9 mouse cellular contexts compared by ENCODE assay signal in the genomic region with DNA sequence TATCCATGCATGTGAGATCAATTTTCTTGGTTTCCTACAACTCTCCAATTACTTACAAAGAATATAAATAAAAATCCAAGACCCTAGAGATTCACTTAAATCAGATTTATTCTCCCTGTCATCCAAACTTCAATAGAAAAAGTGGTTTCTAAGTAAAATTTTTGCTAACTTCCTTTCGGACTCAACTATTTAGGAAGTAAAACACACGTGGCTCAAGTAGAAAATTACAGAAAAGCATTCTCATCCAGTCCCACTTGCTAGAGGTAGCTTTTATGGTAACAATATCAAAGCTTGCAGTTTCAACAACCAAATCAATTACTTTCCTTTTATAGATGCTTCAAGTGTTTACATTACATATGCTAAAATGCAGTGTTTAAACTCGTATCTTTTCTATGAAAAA. TPM values are rescaled to one million over a fixed set of nuclear protein-coding genes. Genes with fewer than 3 reads are reported as not detected.
DNase-seq lines count a peak whose midpoint lies in the region; ATAC-seq and TF ChIP-seq lines count a peak whose summit lies in the region.
"Had no signal": no experiment of that assay in that cellular context is flagged by ENCODE, and none has a peak within 500 bp of the region (broad histone marks: within the 10 kb centered on the region; RNA-seq: fewer than 3 reads in every experiment).

No protein-coding gene starts in this region.

- ATAC-seq in heart, postnatal 0 days (ENCODE audit: insufficient read depth, low read depth) = no peak
- ATAC-seq in liver, embryonic 15.5 days (ENCODE audit: insufficient read depth) = no peak

- peaks cover 7 to 26% of the 10 kb centered on the region in 2 experiments; a peak in 2 of 4 replicates for H3K4me1 ChIP-seq in CH12.LX (ENCODE audit: control insufficient read depth in 1 of 2, insufficient read depth in 2 of 2)
- peaks cover 4% of the 10 kb centered on the region; the same call in 1 of the 2 replicates for H3K4me1 ChIP-seq in heart, postnatal 0 days (ENCODE audit: control insufficient read depth, insufficient read depth)
- H3K4me1 ChIP-seq in liver, embryonic 15.5 days (replicated peaks) = peaks cover 37% of the 10 kb centered on the region

- WGBS in heart, postnatal 0 days = 13% methylated on average over 3 of the region's 3 CpGs
- 13% methylated on average over 3 of the region's 3 CpGs for WGBS in liver, embryonic 15.5 days (ENCODE audit: insufficient replicate concordance)

- TF ChIP-seq EP300 in CH12.LX (IDR thresholded peaks at IDR 0.05; ENCODE audit: low read length) = no peak
- TF ChIP-seq EP300 in heart, postnatal 0 days (IDR thresholded peaks at IDR 0.05; ENCODE audit: low read depth) = no peak

- intact Hi-C loops in gastrocnemius, adult 2 months (cut with DNase I) = loop anchor here (10.0 kb wide), 1 partner anchor 364 kb away; no protein-coding TSS in a partner anchor
- intact Hi-C loops in gastrocnemius, postnatal 14 days (cut with DNase I; ENCODE audit: low total_unique reads) = no loop called here

- peak overlapping the region; percentile 100 for H3K27ac ChIP-seq in gastrocnemius, adult 2 months
- H3K27ac ChIP-seq in CH12.LX (ENCODE audit: insufficient read depth, low read depth) = no peak overlapping the region
- H3K27ac ChIP-seq in heart, postnatal 0 days (ENCODE audit: low read depth) = no peak overlapping the region
- no peak overlapping the region for H3K27ac ChIP-seq in liver, embryonic 15.5 days (replicated peaks)

- no peak for TF ChIP-seq RAD21 in CH12.LX (IDR thresholded peaks at IDR 0.05; ENCODE audit: low read depth, low read length)

- in situ Hi-C loops in CH12.LX (cut with MboI; ENCODE audit: low pct_ligation_motif_present, low pct_unique_long_range_greater_than_20kb, low sequenced_read_pairs) = no loop called here

- DNase-seq in gastrocnemius, adult 2 months = no peak
- DNase-seq in gastrocnemius, postnatal 14 days = no peak
- no peak for DNase-seq in CH12.LX (ENCODE audit: extremely low read depth)
- DNase-seq in heart, postnatal 0 days (ENCODE audit: low spot score) = no peak
- no peak for DNase-seq in thymus, postnatal 36 days
- no peak for DNase-seq in gastrocnemius, adult 8-10 months (ENCODE audit: low spot score in 2 of 2)
- no peak for DNase-seq in B cell, adult 2 months

- dilution Hi-C loops in CH12.LX (cut with MboI; ENCODE audit: extremely low pct_ligation_motif_present, extremely low pct_unique_long_range_greater_than_20kb, low sequenced_read_pairs) = no loop called here

- H3K36me3 ChIP-seq in CH12.LX (replicated peaks in 1 of 2; ENCODE audit: control insufficient read depth in 1 of 2, insufficient read depth in 1 of 2, low read length in 1 of 2) = peaks cover 14 to 28% of the 10 kb centered on the region in 2 experiments
- peaks cover 15% of the 10 kb centered on the region for H3K36me3 ChIP-seq in heart, postnatal 0 days (replicated peaks; ENCODE audit: control insufficient read depth, insufficient read depth, low read length)
- H3K36me3 ChIP-seq in liver, embryonic 15.5 days (replicated peaks) = peaks cover 17% of the 10 kb centered on the region

- peak overlapping the region; percentile 94 for H3K4me3 ChIP-seq in gastrocnemius, adult 2 months
- H3K4me3 ChIP-seq in CH12.LX (replicated peaks in 1 of 3; ENCODE audit: low read depth in 2 of 3, low read length in 2 of 3, poor library complexity in 1 of 3) = peak overlapping the region; percentile 26 to 95 (median 62)
- peak overlapping the region; percentile 90 for H3K4me3 ChIP-seq in heart, postnatal 0 days (ENCODE audit: low read depth, low read length)
- peak overlapping the region; percentile 97 for H3K4me3 ChIP-seq in liver, embryonic 15.5 days (replicated peaks)

- H3K27me3 ChIP-seq in CH12.LX (replicated peaks) = no peaks in the 10 kb centered on the region
- no peaks in the 10 kb centered on the region for H3K27me3 ChIP-seq in heart, postnatal 0 days (ENCODE audit: control insufficient read depth, insufficient read depth, low read length)
- H3K27me3 ChIP-seq in liver, embryonic 15.5 days = no peaks in the 10 kb centered on the region

- no peak for TF ChIP-seq CTCF in gastrocnemius, adult 2 months (IDR thresholded peaks at IDR 0.05)
- TF ChIP-seq CTCF in CH12.LX (conservative IDR thresholded peaks at IDR 0.05 in 1 of 2, IDR thresholded peaks at IDR 0.05 in 1 of 2; ENCODE audit: low read depth in 2 of 2, low read length in 2 of 2) = no peak
- TF ChIP-seq CTCF in heart, postnatal 0 days (IDR thresholded peaks at IDR 0.05; ENCODE audit: low read depth) = no peak

- peak overlapping the region; percentile 84; the same call in 1 of the 2 replicates for H3K9ac ChIP-seq in CH12.LX (ENCODE audit: insufficient read depth, low read depth)
- peak overlapping the region; percentile 97 for H3K9ac ChIP-seq in heart, postnatal 0 days (replicated peaks; ENCODE audit: low read depth, low read length)
- peak overlapping the region; percentile 87; the same call in 1 of the 2 replicates for H3K9ac ChIP-seq in liver, embryonic 15.5 days

- no peak for TF ChIP-seq POLR2A in CH12.LX (IDR thresholded peaks at IDR 0.05; ENCODE audit: low read depth, low read length)

- peaks cover 50% of the 10 kb centered on the region for H3K79me2 ChIP-seq in CH12.LX (replicated peaks; ENCODE audit: control insufficient read depth, extremely low read depth, insufficient read depth, poor library complexity, severe bottlenecking)

- no peaks in the 10 kb centered on the region for H3K9me3 ChIP-seq in CH12.LX (replicated peaks; ENCODE audit: low read length)
- H3K9me3 ChIP-seq in heart, postnatal 0 days (replicated peaks; ENCODE audit: control insufficient read depth, low read length) = no peaks in the 10 kb centered on the region
- H3K9me3 ChIP-seq in liver, embryonic 15.5 days (replicated peaks) = no peaks in the 10 kb centered on the region

- peak overlapping the region; percentile 99 for H3K4me2 ChIP-seq in CH12.LX (ENCODE audit: insufficient read depth, low read depth, poor library complexity, severe bottlenecking)
- peak overlapping the region; percentile 81 for H3K4me2 ChIP-seq in heart, postnatal 0 days (ENCODE audit: low read depth, low read length)
- H3K4me2 ChIP-seq in liver, embryonic 15.5 days = peak overlapping the region; percentile 95

TF ChIP-seq in CH12.LX, 34 proteins besides CTCF, POLR2A, EP300 and RAD21:
- peak; percentile 43; the same call in 1 of the 2 replicates for TF ChIP-seq MXI1 (IDR thresholded peaks at IDR 0.05; ENCODE audit: low read depth, low read length)
- no peak for TF ChIP-seq JUN (IDR thresholded peaks at IDR 0.05; ENCODE audit: insufficient read depth, low read depth, low read length)
- no peak for TF ChIP-seq GABPA (IDR thresholded peaks at IDR 0.05; ENCODE audit: insufficient replicate concordance, low read depth, low read length)
- TF ChIP-seq ZKSCAN1 (IDR thresholded peaks at IDR 0.05; ENCODE audit: borderline replicate concordance, low read depth, low read length) = no peak

RNA-seq across cellular contexts. Expression of a gene that starts 21.6 kb away (rescaled TPM):
- 10 to 100 TPM; 55.8 to 58.6 TPM for total RNA-seq in gastrocnemius, adult 2 months (2021)
- total RNA-seq in gastrocnemius, postnatal 14 days (2021) = 10 to 100 TPM; 36.3 to 50.2 TPM
- total RNA-seq in CH12.LX (2012; rRNA removed) (not detected in 2 replicates), CH12.LX (2014; rRNA removed) (not detected in 2 replicates)
- not detected in 2 replicates for polyA plus RNA-seq in CH12.LX (2012; ENCODE audit: insufficient read length, low read depth)
- total RNA-seq in heart, postnatal 0 days (2014; rRNA removed; ENCODE audit: low replicate concordance) = 5.1 and 9.2 TPM in 2 replicates
- polyA plus RNA-seq in heart, postnatal 0 days (2015; fragmentation: Nextera tagmentation; extraction: Ambion mirVana) = 24.3 and 37.5 TPM in 2 replicates
- 0.09 TPM in 1 of 2 replicates, not detected in the other for polyA plus RNA-seq in liver, embryonic 15.5 days (2015; fragmentation: Nextera tagmentation; extraction: Ambion mirVana)
- total RNA-seq in gastrocnemius, adult 8-10 months (2022) = 10 to 100 TPM; 64.2 to 78.9 (median 74.6) TPM
- polyA plus RNA-seq: gonadal fat pad, adult 2 months had no signal

RNA-seq across cellular contexts. Expression of a gene that starts 27.4 kb away (rescaled TPM):
- 100 to 1,000 TPM; 106 to 137 TPM for total RNA-seq in gastrocnemius, adult 2 months (2021)
- total RNA-seq in gastrocnemius, postnatal 14 days (2021) = 10 to 100 TPM; 72.9 to 81.2 TPM
- total RNA-seq in CH12.LX (2012; rRNA removed) (98.2 and 105 TPM in 2 replicates), CH12.LX (2014; rRNA removed) (427 and 506 TPM in 2 replicates)
- 258 and 269 TPM in 2 replicates for polyA plus RNA-seq in CH12.LX (2012; ENCODE audit: insufficient read length, low read depth)
- 47.0 and 74.6 TPM in 2 replicates for total RNA-seq in heart, postnatal 0 days (2014; rRNA removed; ENCODE audit: low replicate concordance)
- 90.4 and 117 TPM in 2 replicates for polyA plus RNA-seq in heart, postnatal 0 days (2015; fragmentation: Nextera tagmentation; extraction: Ambion mirVana)
- polyA plus RNA-seq in liver, embryonic 15.5 days (2015; fragmentation: Nextera tagmentation; extraction: Ambion mirVana) = 38.4 and 43.8 TPM in 2 replicates
- total RNA-seq in gastrocnemius, adult 8-10 months (2022) = 100 to 1,000 TPM in 2 of 4 experiments, 10 to 100 TPM in 2; 93.1 to 126 (median 105) TPM
